Mouse (Mus musculus) CH12.LX (cell line): Measurements from ENCODE around the gene Zdhhc12. TPM values are rescaled to one million over a fixed set of nuclear protein-coding genes. Genes with fewer than 3 reads are reported as not detected.
"Not testable (repeated sequence)": the region's sequence is repeated elsewhere in the genome, so short reads cannot be mapped to it uniquely, and the experiment has no call there.

Experiments
- DNase-seq: peaks from one replicate; pipeline ENCODE4 v3.0.0-alpha.2; 2013; ENCODE audit errors: extremely low read depth
- H3K27ac ChIP-seq: 2 replicates; pipeline ENCODE4 v1.5.1; 2012; ENCODE audit warnings: low read depth, mild to moderate bottlenecking, control low read depth, moderate library complexity; ENCODE audit not compliant: insufficient read depth
- H3K27me3 ChIP-seq: replicated peaks from 2 replicates; pipeline ENCODE3; 2012; ENCODE audit warnings: inconsistent platforms
- H3K36me3 ChIP-seq, 2 experiments: replicated peaks in 1 of 2; 2 replicates each; pipeline versions ENCODE3 to v1.6.1; 2012; ENCODE audit warnings: inconsistent platforms in 1 of 2, low read length in 1 of 2, mild to moderate bottlenecking in 1 of 2, mixed read lengths in 1 of 2, moderate library complexity in 1 of 2; ENCODE audit not compliant: control insufficient read depth in 1 of 2, insufficient read depth in 1 of 2
- H3K4me1 ChIP-seq, 2 experiments: 2 replicates each; pipeline ENCODE4 v1.6.1; 2012; ENCODE audit warnings: inconsistent platforms in 1 of 2, moderate library complexity in 1 of 2; ENCODE audit not compliant: insufficient read depth in 2 of 2, control insufficient read depth in 1 of 2
- H3K4me2 ChIP-seq: 2 replicates; pipeline ENCODE4 v1.6.1; 2012; ENCODE audit warnings: low read depth, mild to moderate bottlenecking, control low read depth; ENCODE audit not compliant: poor library complexity, insufficient read depth, severe bottlenecking
- H3K4me3 ChIP-seq, 3 experiments: fragments of 150-350 bp in 1 of 3; sonication (generic) in 1 of 3; replicated peaks in 1 of 3; 2 replicates each; pipeline versions ENCODE3 to v1.5.1; 2011 to 2012; ENCODE audit warnings: low read depth in 2 of 3, low read length in 2 of 3, mild to moderate bottlenecking in 2 of 3, moderate library complexity in 2 of 3, control low read depth in 1 of 3, improper control_type of control experiment in 1 of 3, inconsistent platforms in 1 of 3, mixed read lengths in 1 of 3; ENCODE audit not compliant: poor library complexity in 1 of 3
- H3K79me2 ChIP-seq: replicated peaks from 2 replicates; pipeline ENCODE4 v1.6.1; 2012; ENCODE audit warnings: mild to moderate bottlenecking, moderate library complexity; ENCODE audit not compliant: control insufficient read depth, poor library complexity, insufficient read depth, severe bottlenecking; ENCODE audit errors: extremely low read depth
- H3K9ac ChIP-seq: 2 replicates; pipeline ENCODE4 v1.6.1; 2012; ENCODE audit warnings: low read depth, mild to moderate bottlenecking, control low read depth, moderate library complexity; ENCODE audit not compliant: insufficient read depth
- H3K9me3 ChIP-seq: replicated peaks from 2 replicates; pipeline ENCODE3; 2012; ENCODE audit warnings: low read length, inconsistent platforms, mixed read lengths
- CTCF ChIP-seq, 2 experiments: IDR thresholded peaks in 1 of 2; conservative IDR thresholded peaks in 1 of 2; 2 replicates each; pipeline ENCODE4 v1.5.1; 2011 to 2012; ENCODE audit warnings: low read depth in 2 of 2, low read length in 2 of 2, improper control_type of control experiment in 1 of 2, inconsistent platforms in 1 of 2, mild to moderate bottlenecking in 1 of 2, moderate library complexity in 1 of 2
- ELF1 ChIP-seq: IDR thresholded peaks from 2 replicates; pipeline ENCODE4 v1.6.1; 2014; ENCODE audit warnings: low read depth, mild to moderate bottlenecking, inconsistent platforms, low read length, improper control_type of control experiment
- HCFC1 ChIP-seq: IDR thresholded peaks from 2 replicates; pipeline ENCODE4 v1.6.1; 2012; ENCODE audit warnings: low read depth, mild to moderate bottlenecking, inconsistent platforms, low read length, improper control_type of control experiment
- IRF4 ChIP-seq: IDR thresholded peaks from 2 replicates; pipeline ENCODE4 v1.6.1; 2014; ENCODE audit warnings: low read depth, mild to moderate bottlenecking, inconsistent platforms, low read length, improper control_type of control experiment
- MAFK ChIP-seq: IDR thresholded peaks from 2 replicates; pipeline ENCODE4 v1.6.1; 2011; ENCODE audit warnings: low read length, improper control_type of control experiment; ENCODE audit not compliant: insufficient replicate concordance
- MAX ChIP-seq: IDR thresholded peaks from 2 replicates; pipeline ENCODE4 v1.6.1; 2011; ENCODE audit warnings: low read length, improper control_type of control experiment
- POLR2A ChIP-seq: IDR thresholded peaks from 2 replicates; pipeline ENCODE4 v1.6.1; 2011; ENCODE audit warnings: low read depth, mild to moderate bottlenecking, improper control_type of control experiment, low read length
- USF1 ChIP-seq: IDR thresholded peaks from 2 replicates; pipeline ENCODE4 v1.6.1; 2014; ENCODE audit warnings: low read depth, mild to moderate bottlenecking, inconsistent platforms, low read length, improper control_type of control experiment
- ZC3H11A ChIP-seq: IDR thresholded peaks from 2 replicates; pipeline ENCODE4 v1.6.1; 2012; ENCODE audit warnings: low read depth, mild to moderate bottlenecking, inconsistent platforms, low read length, improper control_type of control experiment
- dilution Hi-C: fragments of 300-500 bp; cut with MboI; formaldehyde crosslinking; loops from 2 replicates; pipeline ENCODE4 v1.14.3; 2020; ENCODE audit warnings: low sequenced_read_pairs; ENCODE audit not compliant: extremely low pct_unique_long_range_greater_than_20kb, extremely low pct_ligation_motif_present
- in situ Hi-C: fragments of 300-500 bp; cut with MboI; formaldehyde crosslinking; loops from 3 replicates; pipeline ENCODE4 v1.14.3; 2019; ENCODE audit warnings: low sequenced_read_pairs, low pct_ligation_motif_present, low pct_unique_long_range_greater_than_20kb, mixed read lengths
- polyA plus RNA-seq: library from polyadenylated mRNA; unstranded; fragments of >175 nt; gene quantifications from 2 replicates; pipeline ENCODE4 v1.2.1, GENCODE M21; 2012; ENCODE audit warnings: low read depth; ENCODE audit not compliant: insufficient read length
- total RNA-seq, 2 experiments: library from RNA; depleted of rRNA; stranded (reverse); fragments of 300-350 nt in 1 of 2; fragments of >200 nt in 1 of 2; gene quantifications; 2 replicates each; pipeline ENCODE4 v1.2.3; 2012 to 2014

The Zdhhc12 gene
- total and polyA plus RNA-seq, 3 experiments: 15.6 to 42.8 (median 36.5) TPM

GRCm38 (mm10) chr2:30055310-30055709 lies 38.1 kb downstream of the Zdhhc12 start:
- H3K79me2 ChIP-seq, in situ Hi-C loops, DNase-seq, H3K4me1 ChIP-seq, H3K9ac ChIP-seq, H3K4me2 ChIP-seq, H3K36me3 ChIP-seq, H3K9me3 ChIP-seq, dilution Hi-C loops, H3K27ac ChIP-seq: not testable (repeated sequence)
- peak in 1 of 2 experiments; percentile 38; a peak in 2 of 4 replicates for TF ChIP-seq CTCF (conservative IDR thresholded peaks at IDR 0.05 in 1 of 2, IDR thresholded peaks at IDR 0.05 in 1 of 2; ENCODE audit: low read depth in 2 of 2, low read length in 2 of 2)
- TF ChIP-seq, all 38 proteins: peak for 1; not testable (repeated sequence) for 37
- not testable (repeated sequence) for H3K4me3 ChIP-seq, H3K27me3 ChIP-seq

- peaks cover 7 to 23% of the 10 kb centered on the region in 2 experiments for H3K4me1 ChIP-seq
- in situ Hi-C loops: no loop called here
- no peak overlapping the region for H3K9ac ChIP-seq
- dilution Hi-C loops: no loop called here
- H3K36me3 ChIP-seq: peaks cover 0 to 3% of the 10 kb centered on the region in 2 experiments
- DNase-seq: no peak
- H3K27ac ChIP-seq: no peak overlapping the region
- no peaks in the 10 kb centered on the region for H3K27me3 ChIP-seq
- H3K9me3 ChIP-seq: no peaks in the 10 kb centered on the region
- TF ChIP-seq MAFK (no peak), USF1 (no peak), CTCF (conservative IDR thresholded peaks at IDR 0.05 in 1 of 2, IDR thresholded peaks at IDR 0.05 in 1 of 2; ENCODE audit: low read depth in 2 of 2, low read length in 2 of 2) (peak; percentile 64 to 83), MAX (no peak)
- TF ChIP-seq, all 38 proteins: peak for 1
- H3K79me2 ChIP-seq: no peaks in the 10 kb centered on the region
- H3K4me2 ChIP-seq: no peak overlapping the region
- no peak overlapping the region for H3K4me3 ChIP-seq
Measured at GRCm38 (mm10) chr2:30051992-30052761, 41.3 kb downstream of the Zdhhc12 start.

GRCm38 (mm10) chr2:30049831-30050230 lies 43.6 kb downstream of the Zdhhc12 start:
- H3K4me3 ChIP-seq: no peak overlapping the region
- in situ Hi-C loops (loop anchor here (10.0 kb wide), 1 partner anchor 115 kb away; no protein-coding TSS in a partner anchor), dilution Hi-C loops (no loop called here)
- no peaks in the 10 kb centered on the region for H3K9me3 ChIP-seq
- no peaks in the 10 kb centered on the region for H3K79me2 ChIP-seq
- peaks cover 0 to 21% of the 10 kb centered on the region in 2 experiments for H3K36me3 ChIP-seq
- no peak overlapping the region for H3K27ac ChIP-seq
- peak overlapping the region; percentile 92; the same call in 1 of the 2 replicates for H3K9ac ChIP-seq
- H3K27me3 ChIP-seq: no peaks in the 10 kb centered on the region
- TF ChIP-seq HCFC1 (peak; percentile 9; the same call in 1 of the 2 replicates), ELF1 (0 out of 2 replicates have a peak, but pooled peaks have one; percentile 9), ZC3H11A (no peak), POLR2A (0 out of 2 replicates have a peak, but pooled peaks have one; percentile 33), IRF4 (no peak)
- peaks cover 7 to 20% of the 10 kb centered on the region in 2 experiments for H3K4me1 ChIP-seq
- DNase-seq: peak; percentile 57
- no peak overlapping the region for H3K4me2 ChIP-seq
